Comparison of ENCODE assay signal across 17 mouse cellular contexts in the genomic region with DNA sequence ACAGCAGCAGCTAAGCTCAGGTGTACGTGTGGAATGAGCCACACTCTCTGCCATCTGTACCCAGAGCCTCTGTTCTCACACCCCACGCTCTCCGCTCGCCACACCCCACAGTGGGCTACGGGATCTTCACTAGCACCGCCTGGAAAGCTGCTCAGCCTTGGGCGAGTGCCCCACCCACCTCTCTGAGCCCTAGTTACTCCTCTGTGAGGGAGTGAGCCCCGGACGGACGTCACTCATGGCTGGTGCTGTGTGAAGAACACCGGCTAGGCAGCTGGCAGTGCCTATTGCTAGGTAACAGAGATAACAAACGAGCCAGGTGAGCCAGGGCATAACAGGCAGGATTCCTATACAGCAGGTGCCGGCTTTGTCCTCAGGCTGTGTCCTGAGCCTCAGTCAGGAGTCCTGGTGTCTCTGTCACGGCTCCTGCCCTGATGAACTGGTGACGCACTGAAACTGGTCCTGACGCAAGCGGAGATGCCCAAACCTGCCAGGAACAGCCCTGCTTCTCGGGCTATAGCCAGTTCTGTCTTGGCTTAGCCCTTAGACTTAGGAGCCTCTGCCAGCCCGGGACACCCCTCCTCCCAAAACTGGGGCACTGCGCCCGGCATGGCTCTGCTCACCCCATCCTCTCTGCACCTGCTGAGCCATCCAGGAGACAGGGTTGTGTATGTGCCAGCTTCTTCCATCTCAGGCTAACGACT. TPM values are rescaled to one million over a fixed set of nuclear protein-coding genes. Genes with fewer than 3 reads are reported as not detected.
DNase-seq lines count a peak whose midpoint lies in the region; ATAC-seq and TF ChIP-seq lines count a peak whose summit lies in the region.
"Had no signal": no experiment of that assay in that cellular context is flagged by ENCODE, and none has a peak within 500 bp of the region (broad histone marks: within the 10 kb centered on the region; RNA-seq: fewer than 3 reads in every experiment).

No protein-coding gene starts in this region.

- H3K9me3 ChIP-seq in lung, postnatal 0 days (ENCODE audit: low read length) = no peaks in the 10 kb centered on the region
- H3K9me3 ChIP-seq: hindbrain, embryonic 13.5 days had no signal

- H3K79me2 ChIP-seq in myocyte (ENCODE audit: control insufficient read depth, insufficient read depth) = peaks cover 47% of the 10 kb centered on the region

- peak; percentile 12 for TF ChIP-seq POLR2A in myocyte (IDR thresholded peaks at IDR 0.05; ENCODE audit: insufficient read length, low read depth)

- no peaks in the 10 kb centered on the region; the same call in 1 of the 2 replicates for H3K36me3 ChIP-seq in lung, postnatal 0 days (ENCODE audit: insufficient read depth, low read length)
- H3K36me3 ChIP-seq in myocyte (ENCODE audit: control insufficient read depth, insufficient read depth) = peaks cover 30% of the 10 kb centered on the region
- H3K36me3 ChIP-seq: G1E had no signal

- DNase-seq in frontal cortex, postnatal 10 days (ENCODE audit: low spot score in 2 of 2) = no peak
- no peak for DNase-seq in lung, postnatal 0 days (ENCODE audit: low spot score)
- no peak for DNase-seq in lung, postnatal 25 days (ENCODE audit: low spot score)
- peak; percentile 74 for DNase-seq in brain, adult 2 months (ENCODE audit: low read depth, low spot score)
- no peak for DNase-seq in layer of hippocampus, adult 9-11 months
- DNase-seq in embryo, embryonic 11 days = no peak
- DNase-seq: adrenal gland, adult 8-10 months; heart, adult 18-20 months; heart, postnatal 10 days; kidney, adult 11 months; layer of hippocampus, postnatal 36 days; thymus, postnatal 14 days had no signal

- no peak for TF ChIP-seq EP300 in lung, postnatal 0 days (IDR thresholded peaks at IDR 0.05)

- no peaks in the 10 kb centered on the region; the same call in 1 of the 2 replicates for H3K4me1 ChIP-seq in lung, postnatal 0 days (ENCODE audit: insufficient read depth, low read depth, low read length)

- no peaks in the 10 kb centered on the region for H3K27me3 ChIP-seq in lung, postnatal 0 days (replicated peaks; ENCODE audit: insufficient read depth, low read length)
- no peaks in the 10 kb centered on the region for H3K27me3 ChIP-seq in myocyte (ENCODE audit: control insufficient read depth, insufficient read depth, insufficient read length)
- H3K27me3 ChIP-seq: hindbrain, embryonic 13.5 days had no signal

- peak; percentile 76 for ATAC-seq in frontal cortex, adult (ENCODE audit: low TSS enrichment)
- peak; percentile 34; the same call in 1 of the 2 replicates for ATAC-seq in lung, postnatal 0 days

- no peak overlapping the region for H3K9ac ChIP-seq in lung, postnatal 0 days (replicated peaks; ENCODE audit: low read depth)
- H3K9ac ChIP-seq: hindbrain, embryonic 13.5 days had no signal

- WGBS in lung, postnatal 0 days = 74% methylated on average over 22 of the region's 22 CpGs

- no peak overlapping the region for H3ac ChIP-seq in myocyte (ENCODE audit: control insufficient read depth, insufficient read length)

- no peak overlapping the region for H3K4me3 ChIP-seq in lung, postnatal 0 days (ENCODE audit: low read depth, low read length)
- H3K4me3 ChIP-seq in myocyte = no peak overlapping the region
- H3K4me3 ChIP-seq: hindbrain, embryonic 13.5 days had no signal

- no peak overlapping the region for H3K4me2 ChIP-seq in lung, postnatal 0 days (replicated peaks; ENCODE audit: low read depth, low read length)
- H3K4me2 ChIP-seq in myocyte (ENCODE audit: low read depth) = no peak overlapping the region
- H3K4me2 ChIP-seq: hindbrain, embryonic 13.5 days had no signal

- no peak for TF ChIP-seq CTCF in lung, postnatal 0 days (IDR thresholded peaks at IDR 0.05)

- H3K27ac ChIP-seq in lung, postnatal 0 days (ENCODE audit: low read length) = no peak overlapping the region
- H3K27ac ChIP-seq: hindbrain, embryonic 13.5 days had no signal

TF ChIP-seq in myocyte, 11 proteins besides CTCF, POLR2A, EP300 and RAD21:
- TF ChIP-seq POLR2AphosphoS2 (IDR thresholded peaks at IDR 0.05; ENCODE audit: insufficient read length, low read depth) = peak; percentile 23
- TF ChIP-seq TCF3 (IDR thresholded peaks at IDR 0.05; ENCODE audit: insufficient read length, low read depth) = no peak

RNA-seq across cellular contexts. Expression of a gene that starts 13.5 kb away (rescaled TPM):
- polyA plus RNA-seq in lung, postnatal 0 days (2015; fragmentation: Nextera tagmentation; extraction: Ambion mirVana) = 1.1 and 2.5 TPM in 2 replicates
- polyA plus RNA-seq in myocyte (2012; fragmentation: generic; extraction: Trizol) = 1.1 TPM
- polyA plus RNA-seq: embryonic facial prominence, embryonic 11.5 days; G1E had no signal

RNA-seq across cellular contexts. Expression of a gene that starts 44.1 kb away (rescaled TPM):
- 9.8 and 11.1 TPM in 2 replicates for polyA plus RNA-seq in lung, postnatal 0 days (2015; fragmentation: Nextera tagmentation; extraction: Ambion mirVana)
- 260 TPM for polyA plus RNA-seq in myocyte (2012; fragmentation: generic; extraction: Trizol)
- polyA plus RNA-seq: G1E had no signal

Comparison
In these comparisons a context has a peak if more than half of its experiments do, and no peak if none do; other contexts are left out.
1. RNA of a gene that starts 44.1 kb away (polyA plus RNA-seq): 260 TPM in myocyte (single experiment); 9.8 to 11.1 TPM in lung, postnatal 0 days; every median in the first group is over 10 times any median in the second.